Mouse (Mus musculus) kidney, adult 8-10 months (tissue): ENCODE data around the gene Grb7.

Source experiments
- DNase-seq, 2 experiments: peaks; one replicate each; pipeline ENCODE4 v3.0.0; 2022

Gene Grb7

DNA sequence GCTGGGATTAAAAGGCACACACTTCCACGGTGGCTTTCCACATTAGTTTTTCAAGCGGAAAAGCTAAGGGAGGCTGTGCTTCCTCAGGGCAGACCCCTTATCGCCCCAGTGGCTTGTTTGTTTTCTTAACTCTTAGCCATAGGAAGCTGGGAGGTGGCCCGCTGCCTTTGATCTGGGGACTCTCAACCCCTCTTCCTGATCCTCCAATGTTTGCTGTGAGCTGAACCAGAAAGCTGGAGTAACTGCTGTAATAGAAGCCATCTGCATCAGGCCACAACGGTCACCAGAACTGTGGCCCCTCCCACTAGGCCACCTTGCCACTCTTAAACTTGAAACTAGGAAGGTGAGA is at the start of gene Grb7:
TSS of gene Grb7 (plus strand) at position 182 of the 349 bp plus-strand sequence.
- no peak for DNase-seq

DNA sequence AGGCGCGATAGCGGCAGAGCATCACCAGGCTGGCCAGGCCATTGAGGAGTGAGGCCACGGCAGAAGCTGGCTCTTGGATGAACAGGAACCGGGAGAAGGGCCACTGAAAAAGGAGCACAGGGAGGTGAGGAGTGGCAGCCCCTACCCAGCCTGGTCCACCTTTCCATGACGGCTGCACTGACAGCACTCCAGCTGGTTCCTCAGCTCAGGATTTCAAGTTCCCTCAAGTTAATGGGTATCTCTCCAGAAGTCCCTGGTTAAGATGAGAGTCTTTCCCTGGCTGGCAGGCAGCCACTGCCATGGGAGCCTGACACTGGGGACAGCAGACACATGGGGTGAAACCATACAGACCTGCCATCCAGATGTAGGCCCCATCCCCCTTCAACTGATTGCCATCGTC is 48.2 kb upstream of the Grb7 start:
- DNase-seq: no peak

DNA sequence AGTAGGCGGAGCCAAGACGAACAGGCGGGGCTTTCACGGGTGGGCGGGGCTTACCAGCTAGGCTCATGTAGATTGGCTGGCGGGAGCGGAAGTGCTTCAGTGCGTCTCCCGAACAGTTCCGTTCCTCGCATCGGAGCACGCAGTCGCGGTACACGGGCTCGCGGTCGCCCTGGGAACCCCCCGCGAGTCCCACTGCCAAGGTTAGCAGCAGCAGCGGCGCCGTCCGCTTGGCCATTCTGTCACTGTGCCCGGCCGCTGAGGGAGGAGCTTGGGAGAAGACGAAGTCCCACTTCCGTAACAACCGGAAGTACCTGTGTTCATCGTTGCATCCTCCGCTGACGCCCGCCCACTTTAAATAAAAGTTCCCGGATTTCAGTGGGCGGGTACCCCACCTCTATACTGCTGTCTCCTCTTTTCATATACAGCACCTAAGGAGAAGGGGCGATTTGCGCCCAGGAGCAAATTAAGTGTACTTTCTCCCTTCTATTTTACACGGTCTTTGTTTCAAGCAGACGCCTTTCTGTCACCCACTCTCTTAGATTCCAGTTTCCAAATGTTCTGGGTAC is 46.0 kb upstream of the Grb7 start, which contains the start of gene Pgap3:
TSS of gene Pgap3 (minus strand) at position 330 of the 566 bp plus-strand sequence.
- peak; percentile 89 to 91 for DNase-seq

DNA sequence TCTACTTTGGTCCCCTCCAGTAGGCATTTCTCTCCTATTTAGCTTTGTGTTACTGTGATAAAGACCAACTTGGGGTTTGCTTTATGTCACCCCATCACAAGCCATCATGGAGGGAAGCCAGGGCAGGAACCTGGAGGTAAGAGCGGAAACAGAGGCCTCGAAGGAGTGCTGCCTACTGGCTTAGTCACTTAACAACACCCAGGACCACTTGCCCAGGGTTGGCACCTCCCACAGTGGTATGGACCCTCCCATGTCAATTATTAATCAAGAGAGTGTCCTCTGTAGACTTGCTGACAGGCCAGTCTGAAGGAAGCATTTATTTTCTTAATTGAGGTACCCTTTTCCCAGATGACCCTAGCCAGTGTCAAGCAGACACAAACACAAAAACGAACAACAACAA is 45.4 kb upstream of the Grb7 start:
- peak; percentile 79 to 85 for DNase-seq

DNA sequence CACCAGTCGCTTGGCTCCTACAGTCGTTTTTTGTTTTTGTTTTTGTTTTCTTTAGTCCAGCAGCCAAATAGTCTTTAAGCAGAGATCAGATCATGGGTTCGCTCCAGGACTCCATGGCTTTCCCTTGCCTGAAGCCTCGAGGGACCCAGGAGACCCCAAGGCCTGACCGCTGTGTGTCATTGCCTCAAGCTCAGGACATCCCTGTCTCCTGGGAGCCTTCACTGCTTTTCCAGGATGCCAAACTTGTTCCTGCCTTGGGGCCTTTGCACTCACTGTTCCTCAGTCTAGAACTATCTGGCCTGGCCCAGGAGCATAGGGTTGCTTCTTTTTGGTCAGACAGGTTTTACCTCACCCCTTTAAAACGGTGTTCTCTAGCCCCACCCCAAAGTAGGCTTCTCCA is 39.6 kb upstream of the Grb7 start:
- DNase-seq: no peak

DNA sequence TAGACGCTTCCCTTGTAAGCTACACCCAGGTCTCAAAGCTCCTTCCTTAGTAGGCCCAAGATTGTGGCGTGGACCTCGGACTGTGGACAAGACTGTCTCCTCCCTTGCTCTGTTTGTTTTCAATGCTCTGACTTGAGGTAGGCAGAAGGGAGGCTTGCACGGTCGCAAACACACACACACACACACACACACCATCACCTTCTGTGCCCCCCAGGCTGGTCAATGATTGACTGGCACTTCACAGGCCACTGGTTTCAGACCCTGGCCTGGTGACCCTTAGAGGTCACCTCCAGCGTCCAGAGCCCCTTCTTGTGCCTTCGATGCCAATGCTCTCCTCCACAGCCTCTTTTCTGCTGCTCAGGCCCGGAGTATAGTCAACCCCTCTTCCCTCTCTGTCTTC is 37.3 kb upstream of the Grb7 start:
- peak; percentile 89 to 92 for DNase-seq

DNA sequence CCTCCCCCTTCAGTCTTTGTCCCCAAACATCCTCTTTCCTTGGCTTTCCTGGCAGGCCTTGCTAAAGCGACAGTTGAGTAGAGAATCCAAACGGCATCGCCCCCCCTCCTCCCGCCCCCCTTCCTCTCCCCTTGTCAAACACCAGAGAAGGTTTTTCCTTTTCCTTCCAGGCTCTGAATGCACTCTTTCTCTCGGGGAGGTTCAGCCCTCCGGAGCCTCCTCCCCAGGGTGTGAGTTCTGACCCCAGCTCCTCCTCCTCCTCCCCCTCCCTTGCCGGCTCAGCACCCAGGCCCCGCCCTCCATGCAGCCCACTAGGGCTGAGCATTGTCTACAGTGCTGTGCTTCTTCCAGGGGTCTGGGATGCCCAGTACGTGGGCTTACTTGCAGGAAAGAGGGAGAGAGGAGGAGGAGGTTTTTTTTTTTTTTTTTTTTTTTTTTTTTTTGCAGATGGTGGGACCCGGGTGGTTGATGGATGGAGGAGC is 36.8 kb upstream of the Grb7 start:
- DNase-seq: peak; percentile 58 to 78

DNA sequence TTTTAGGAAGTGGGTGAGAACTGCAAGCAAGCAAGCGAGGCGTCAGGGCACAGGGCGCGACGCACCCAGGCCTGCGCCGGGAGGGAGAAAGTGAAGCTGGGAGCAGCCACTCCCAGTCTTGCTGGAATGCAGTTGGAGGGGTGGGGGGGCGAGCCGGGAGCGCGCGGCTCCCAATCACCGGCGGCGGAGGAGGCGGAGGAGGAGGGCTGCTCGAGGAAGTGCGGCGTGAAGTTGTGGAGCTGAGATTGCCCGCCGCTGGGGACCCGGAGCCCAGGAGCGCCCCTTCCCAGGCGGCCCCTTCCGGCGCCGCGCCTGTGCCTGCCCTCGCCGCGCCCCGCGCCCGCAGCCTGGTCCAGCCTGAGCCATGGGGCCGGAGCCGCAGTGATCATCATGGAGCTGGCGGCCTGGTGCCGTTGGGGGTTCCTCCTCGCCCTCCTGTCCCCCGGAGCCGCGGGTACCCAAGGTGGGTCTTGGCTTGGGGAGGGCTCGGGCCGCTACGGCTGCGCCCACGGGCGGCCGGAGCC is 33.9 kb upstream of the Grb7 start, which contains the start of gene Erbb2:
TSS of gene Erbb2 (plus strand) at position 198 of the 524 bp plus-strand sequence.
- DNase-seq: peak; percentile 77 to 83

DNA sequence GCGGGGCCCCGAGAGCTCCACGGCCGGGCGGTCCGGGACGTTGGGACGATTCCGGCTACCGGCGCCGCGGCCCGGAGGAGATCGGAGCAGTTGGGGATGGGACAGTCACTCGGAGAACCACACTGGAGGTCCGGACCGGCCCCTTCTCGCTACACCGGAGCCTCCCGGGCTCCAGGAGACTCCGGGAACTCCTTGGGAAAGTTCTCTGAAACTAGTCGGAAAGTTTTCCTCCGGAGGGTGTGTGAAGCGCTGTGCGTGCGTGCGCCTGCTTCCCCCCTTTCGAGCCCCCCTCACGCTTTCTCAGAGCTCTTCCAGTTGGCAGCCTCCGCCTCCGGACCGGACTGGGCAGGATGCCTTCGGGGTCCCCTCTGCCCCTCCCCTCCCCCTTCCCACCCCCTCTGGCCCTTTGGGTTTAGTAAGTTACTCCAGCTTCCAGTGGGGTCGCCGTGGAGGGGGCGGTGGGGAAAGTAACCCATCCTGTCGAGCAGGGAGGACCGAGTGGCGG is 33.3 kb upstream of the Grb7 start:
- no peak for DNase-seq

DNA sequence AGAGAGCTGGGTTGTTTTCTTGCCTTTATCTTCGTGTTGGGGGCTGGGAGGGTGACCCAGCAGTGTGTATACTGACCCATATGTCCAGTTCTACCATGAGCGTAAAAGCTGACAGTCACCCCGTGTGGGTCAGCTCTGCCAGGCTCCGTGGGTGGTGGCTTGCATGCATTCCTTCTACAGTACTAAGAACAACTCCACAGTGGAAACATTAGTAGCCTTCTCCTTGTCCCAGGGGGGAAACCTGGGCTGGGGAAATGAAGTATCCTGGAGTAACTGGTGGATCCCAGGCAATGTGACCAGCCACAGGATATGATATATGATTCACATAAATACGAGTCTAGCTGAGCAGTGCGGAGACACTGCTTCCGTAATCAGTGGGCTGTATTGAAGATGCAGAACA is 32.5 kb upstream of the Grb7 start:
- DNase-seq: no peak

DNA sequence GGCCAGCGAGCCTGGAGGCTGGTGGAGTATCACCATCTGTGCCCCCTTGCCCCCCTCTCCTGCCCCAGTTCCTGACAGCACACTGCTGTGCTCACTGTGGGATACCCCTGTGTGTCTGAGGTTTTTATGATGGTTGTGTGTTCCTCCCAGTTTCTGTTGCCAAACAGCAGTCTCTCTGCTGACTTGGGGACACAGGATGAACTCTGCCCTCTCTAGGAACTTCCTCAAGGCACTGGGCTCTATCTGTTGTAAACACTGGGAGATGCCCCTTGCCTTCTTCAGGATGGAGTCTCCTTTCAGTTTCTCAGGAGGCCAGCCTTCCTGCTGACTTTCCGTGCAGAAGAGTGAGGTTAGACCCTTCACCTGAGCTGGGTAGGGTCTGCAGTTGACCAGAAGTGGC is 32.0 kb upstream of the Grb7 start:
- no peak for DNase-seq

DNA sequence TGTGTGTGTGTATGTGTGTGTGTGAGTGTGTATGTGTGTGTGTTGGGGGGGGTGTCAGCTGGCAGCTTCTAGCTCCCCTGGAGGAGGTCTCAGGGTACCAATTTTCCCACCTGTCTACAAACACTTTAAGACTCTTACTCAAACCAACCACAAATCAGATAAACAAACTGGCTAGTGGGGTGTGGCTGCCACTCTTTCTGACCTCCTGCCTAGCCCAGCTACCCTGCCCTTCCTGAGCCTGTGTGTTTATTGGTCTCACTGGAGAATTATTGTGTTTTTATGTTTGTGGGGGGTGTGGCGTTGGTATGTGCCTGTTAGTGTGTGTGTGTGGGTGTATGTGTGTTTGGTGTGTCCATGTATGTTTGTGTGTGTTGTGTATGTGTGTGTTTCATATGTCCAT is 29.1 kb upstream of the Grb7 start:
- DNase-seq: no peak

DNA sequence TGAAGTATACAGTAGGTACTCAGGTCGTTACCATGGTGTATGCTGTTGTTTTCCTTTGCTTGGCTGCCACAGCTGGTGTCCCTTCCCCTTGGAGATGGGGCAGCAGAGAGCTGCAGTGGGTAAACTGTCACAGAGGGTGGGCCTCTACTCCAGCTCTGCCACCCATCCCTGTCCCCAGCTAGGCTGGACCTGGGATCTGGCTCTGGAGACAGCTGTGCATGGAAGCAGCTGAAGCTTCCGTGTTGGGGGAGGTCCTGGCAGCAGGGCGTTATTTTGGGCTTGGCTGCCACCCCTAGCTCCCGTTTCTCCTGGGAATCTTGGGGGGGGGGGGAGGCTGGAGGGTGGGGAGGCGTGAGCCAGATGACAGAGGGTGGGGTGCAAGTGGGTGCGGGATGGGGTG is 27.9 kb upstream of the Grb7 start:
- DNase-seq: no peak

DNA sequence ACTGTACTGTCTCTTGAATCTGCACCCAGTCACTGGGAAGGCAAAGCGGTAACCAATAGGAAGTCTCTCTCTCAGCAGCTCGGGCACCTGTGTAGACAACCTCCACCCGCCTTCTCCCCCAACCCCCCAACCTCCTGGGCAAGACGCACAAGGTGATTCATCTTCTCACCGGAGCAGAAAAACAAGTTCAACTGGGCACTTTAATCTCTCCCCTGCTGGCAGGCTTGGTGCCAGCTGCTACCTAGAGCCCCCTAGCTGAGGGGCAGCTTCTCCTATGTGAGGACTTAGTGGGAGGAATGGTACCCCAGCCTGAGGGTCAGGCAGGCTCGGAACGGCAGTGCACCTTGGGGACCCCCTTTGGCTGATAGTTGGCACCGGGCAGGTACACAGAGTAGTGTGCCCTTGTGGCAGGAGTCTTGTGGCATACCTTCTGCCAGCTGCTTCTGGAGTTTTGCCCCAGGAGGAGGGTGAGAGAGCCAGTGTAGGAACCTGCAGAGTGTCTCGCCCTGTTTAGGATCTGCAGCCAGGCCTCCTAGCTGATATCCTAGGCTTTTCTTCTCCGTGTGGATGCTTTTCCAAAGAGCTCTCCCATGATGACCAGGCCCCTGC is 27.2 kb upstream of the Grb7 start:
- peak; percentile 72 to 83 for DNase-seq

DNA sequence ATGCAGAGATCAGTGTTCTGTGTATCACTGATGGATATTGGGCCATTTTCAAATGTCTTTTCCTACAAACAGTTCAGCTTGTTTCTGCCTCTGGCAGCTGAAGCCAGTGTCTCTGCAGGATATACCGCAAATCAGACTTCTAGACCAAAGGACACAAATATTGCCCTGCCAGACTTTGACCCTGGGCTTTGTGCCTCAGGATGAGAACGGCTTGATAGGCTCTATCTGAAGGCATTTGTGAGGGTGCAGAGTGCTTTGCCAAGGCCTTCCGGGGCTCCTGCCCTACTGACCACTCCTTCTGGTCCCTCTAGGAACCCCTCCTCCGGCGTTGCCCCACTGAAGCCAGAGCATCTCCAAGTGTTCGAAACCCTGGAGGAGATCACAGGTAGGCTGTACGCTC is 19.6 kb upstream of the Grb7 start:
- peak; percentile 67 to 72 for DNase-seq

DNA sequence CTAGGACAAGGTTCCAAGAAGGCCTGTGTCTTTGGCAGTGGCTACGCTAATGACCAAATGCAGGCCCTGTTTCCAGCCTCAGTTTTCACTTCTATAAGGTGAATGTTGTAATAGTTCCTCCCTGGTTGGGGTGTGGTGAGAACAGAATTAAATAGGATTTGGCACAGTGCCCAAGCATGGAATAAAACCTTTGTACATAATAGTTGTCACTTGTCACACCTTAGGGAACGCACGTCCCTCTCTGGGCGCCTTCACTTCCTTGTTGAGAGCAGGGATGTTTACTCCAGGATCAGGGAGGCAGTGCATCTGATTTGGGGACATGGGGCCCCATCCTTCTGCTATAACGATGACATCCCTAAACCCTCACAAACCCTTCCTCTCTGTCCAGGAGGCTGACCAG is 17.8 kb upstream of the Grb7 start:
- DNase-seq: no peak

DNA sequence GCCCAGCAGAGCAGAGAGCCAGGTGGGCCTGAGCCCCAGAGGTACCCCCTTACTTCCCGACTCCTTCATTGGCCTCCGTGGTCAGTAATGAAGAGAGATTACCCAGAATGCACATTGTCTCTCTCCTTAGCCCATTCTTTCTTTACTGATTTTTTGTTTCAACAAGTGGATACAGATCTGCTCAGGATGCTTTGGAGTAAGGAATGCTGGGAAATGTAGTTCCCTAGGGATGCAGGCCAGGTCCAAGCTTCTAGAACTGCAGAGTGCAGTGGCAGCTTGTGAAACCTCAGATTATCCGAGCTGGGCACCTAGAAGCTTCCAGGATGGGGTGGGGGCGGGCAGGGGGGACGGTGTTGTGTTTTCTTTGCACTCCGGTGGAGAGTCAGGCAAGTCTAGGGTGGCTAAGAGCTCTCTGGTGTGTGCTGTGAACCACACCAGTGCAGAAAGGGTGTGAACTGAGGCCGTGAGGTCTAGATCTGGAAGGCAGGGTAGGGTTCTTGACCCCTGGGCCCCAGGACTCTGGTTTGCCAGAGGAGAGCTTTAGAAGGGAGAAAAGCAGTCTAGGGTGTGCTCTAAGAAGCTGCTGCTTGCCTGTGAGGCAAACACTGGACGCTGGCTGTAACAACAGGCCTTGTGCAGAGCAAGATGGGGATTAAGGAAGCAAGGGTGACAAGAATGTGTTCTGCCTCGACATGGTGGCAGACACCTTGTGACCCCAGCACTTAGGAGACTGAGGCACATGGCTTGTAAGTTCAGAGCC is 14.3 kb upstream of the Grb7 start:
- DNase-seq: no peak

DNA sequence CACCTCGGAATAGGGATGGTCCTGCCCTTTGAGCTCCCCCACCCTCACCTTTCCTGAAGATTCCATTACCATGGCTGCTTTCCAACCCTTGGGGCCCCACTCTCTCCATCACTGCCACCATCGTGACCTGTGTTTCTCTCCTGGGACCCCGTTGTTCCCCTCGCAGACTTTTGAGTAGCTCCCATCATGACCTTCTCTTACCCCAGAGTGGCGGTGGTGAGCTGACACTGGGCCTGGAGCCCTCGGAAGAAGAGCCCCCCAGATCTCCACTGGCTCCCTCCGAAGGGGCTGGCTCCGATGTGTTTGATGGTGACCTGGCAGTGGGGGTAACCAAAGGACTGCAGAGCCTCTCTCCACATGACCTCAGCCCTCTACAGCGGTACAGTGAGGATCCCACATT is 10.5 kb upstream of the Grb7 start:
- DNase-seq: no peak

DNA sequence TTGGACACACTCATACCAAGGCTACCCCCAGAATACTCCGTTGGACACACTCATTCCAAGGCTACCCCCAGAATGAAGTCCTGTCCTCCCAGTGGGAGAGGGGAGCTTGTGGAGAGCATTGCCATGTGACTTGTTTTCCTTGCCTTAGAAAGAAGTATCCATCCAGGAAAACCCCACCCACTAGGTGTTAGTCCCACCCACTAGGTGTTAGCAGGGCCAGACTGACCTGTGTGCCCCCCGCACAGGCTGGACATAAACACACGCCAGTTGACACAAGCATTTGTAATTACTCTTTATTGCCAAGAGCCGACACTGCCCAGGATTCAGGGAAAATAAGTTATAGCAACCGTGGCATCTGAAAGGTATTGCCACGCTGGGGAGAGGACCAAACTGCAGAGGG is 8.8 kb upstream of the Grb7 start:
- peak; percentile 48 to 49 for DNase-seq

DNA sequence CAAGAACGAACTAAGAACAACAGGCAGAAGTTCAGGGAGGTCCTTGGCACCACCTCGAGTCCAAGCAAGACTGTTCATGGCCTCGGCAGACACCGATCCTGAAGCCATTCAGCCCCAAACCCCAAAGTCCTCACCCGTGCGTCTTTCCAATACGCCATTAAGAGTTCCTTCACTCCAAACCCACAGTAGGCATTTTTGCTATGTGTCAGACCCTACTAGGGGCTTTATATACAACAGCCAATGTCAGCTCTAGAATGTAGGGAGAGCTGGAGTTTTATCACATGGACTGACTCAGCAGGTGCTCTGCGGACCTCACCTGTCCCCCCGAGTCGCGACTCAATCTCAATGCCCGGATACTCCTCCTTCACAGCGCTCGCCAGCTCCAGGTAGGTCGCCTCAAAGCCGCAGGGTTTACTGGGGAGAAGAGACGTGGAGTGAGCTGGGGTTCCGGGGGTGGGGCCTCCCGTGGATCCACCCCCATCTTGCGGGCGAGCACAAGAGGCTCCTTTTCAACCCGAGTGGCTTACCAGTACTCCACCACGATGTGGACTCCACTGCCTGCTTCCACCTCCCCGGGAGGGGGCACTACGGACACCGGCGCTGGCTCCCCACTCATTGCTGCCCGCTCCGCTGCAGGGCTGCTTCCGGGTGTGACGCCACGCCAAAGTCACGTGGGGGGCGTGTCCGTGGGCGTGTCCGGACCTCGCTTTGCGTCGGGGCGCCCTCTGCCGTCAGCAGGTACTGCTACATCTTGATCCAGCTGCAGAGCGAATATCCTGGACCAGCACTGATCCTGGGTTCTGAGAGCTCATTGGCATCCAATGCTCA is 7.6 kb upstream of the Grb7 start, which contains the start of gene Mien1:
TSS of gene Mien1 (minus strand) at position 661 of the 828 bp plus-strand sequence.
- peak; percentile 94 to 97 for DNase-seq

DNA sequence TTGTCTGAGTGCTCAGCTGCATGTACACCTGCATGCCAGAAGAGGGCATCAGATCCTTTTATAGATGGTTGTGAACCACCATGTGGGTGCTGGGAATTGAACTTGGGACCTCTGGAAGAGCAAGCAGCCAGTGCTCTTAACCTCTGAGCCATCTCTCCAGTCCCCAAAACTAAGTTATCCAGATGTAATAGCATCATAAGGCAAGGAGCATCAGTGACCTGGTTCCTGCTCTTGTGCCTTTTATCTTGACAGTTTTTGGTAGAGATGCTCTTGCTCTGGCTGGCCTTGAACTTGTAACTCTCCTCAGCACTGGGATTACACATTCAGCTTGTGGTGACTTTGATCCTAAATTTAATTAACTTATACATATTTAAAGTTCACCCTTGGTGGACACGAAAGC is 2.5 kb upstream of the Grb7 start:
- DNase-seq: no peak

DNA sequence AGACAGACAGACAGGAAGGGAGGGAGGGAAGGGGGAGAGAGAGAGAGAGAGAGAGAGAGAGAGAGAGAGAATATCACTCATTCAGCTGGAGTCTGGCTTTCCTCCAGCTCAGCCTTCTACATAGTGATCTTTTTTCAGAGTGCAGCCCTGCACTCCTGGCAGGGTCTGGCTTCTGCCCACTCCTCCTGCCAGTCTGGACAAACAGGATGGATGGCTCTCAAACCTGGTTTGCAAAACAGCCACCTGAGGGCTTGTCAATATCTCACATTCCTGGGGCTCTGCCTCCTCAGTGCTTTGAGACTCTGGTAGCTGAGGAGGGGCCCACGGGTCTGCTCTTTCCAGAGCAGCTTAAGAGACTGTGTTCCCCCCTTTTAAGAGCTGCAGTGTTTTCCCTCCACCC is 956 bp upstream of the Grb7 start:
- DNase-seq: no peak

DNA sequence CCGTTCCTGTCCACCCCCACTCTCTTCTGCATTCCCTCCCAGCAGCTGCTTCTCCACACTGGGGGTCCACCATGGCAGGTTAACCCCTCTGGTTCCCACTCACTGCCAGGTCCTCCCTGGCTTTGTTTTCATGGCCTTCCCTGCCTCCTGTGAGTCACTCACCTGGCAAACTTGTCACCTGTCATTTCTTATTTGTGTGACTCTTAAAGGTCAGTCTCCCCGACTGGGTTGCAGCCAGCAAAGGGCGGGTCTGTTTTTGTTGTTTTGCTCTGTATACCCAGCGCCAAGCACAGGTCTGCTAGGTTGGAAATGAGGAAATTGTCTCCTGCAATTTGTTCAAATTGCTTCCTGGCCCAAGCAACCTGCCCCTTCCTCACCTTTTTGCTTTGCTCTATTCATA is 515 bp upstream of the Grb7 start:
- DNase-seq: peak; percentile 75 to 79
